Mouse (Mus musculus): Measurements from ENCODE around the gene Glrp1. TPM values are rescaled to one million over a fixed set of nuclear protein-coding genes. Genes with fewer than 3 reads are reported as not detected.

Glrp1 gene
- 0.09 and 0.17 TPM in 2 replicates for polyA plus RNA-seq (2015; fragmentation: Nextera tagmentation; extraction: Ambion mirVana)

DNA sequence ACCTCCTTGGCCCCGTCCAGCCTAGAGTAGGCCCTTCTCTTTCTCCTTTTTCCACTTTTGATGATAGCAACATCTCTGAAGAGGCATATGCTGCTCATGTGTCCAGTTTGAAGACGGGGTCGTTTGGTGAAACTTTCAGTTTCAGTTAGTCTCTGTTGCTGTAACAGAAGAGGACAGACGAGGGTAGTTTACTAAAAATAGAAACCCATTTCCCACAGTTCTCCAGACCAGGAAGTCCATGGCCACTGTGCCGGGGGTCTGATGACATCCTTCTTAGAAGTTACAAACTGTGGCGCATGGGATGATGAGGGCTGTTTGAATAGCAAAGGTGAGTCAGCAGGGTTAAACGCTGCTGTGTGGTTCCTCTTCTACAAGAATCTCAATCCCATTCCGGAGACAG, at the start of gene Glrp1:
Glrp1 (minus strand) TSS at position 278 of the 400 bp plus-strand sequence.
- Histone ChIP-seq H3K4me3 (replicated peaks) (no peak within 1 kb of the TSS; the same call in 1 of the 2 replicates), H3K27ac (no peak within 1 kb of the TSS), H3K36me3 (no peaks in the 10 kb centered on the region), H3K4me1 (replicated peaks) (peaks cover 19% of the 10 kb centered on the region), H3K27me3 (no peaks in the 10 kb centered on the region), H3K9ac (no peak within 1 kb of the TSS; the same call in 1 of the 2 replicates), H3K4me2 (peak within 1 kb of the TSS; percentile 17; the same call in 1 of the 2 replicates), H3K9me3 (replicated peaks) (no peaks in the 10 kb centered on the region)
- DNase-seq (no peak), ATAC-seq (ENCODE audit: low read depth) (peak; percentile 39; the same call in 1 of the 2 replicates)
- 34% methylated on average over 8 of the region's 8 CpGs for WGBS (ENCODE audit: insufficient replicate concordance)

DNA sequence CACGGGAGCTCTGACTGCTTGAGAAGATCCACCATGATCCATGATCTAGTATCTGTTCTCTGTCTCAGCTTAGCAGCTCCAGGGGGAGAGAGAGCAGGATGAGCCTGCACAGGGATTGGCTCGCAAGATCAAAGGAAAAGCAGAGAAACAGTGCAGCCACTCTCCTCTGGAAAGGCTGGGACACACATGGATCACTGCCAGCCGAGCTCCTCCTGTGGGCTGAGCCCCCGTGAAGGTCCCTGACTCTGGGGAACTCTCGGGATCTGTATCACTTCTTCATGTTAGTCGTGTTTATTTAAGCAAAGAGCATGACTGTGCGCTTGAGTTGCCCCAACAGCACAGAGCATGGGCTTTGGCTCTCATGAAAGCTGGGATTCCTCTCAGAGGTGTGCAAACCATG, 49.4 kb upstream of the Glrp1 start:
- no peak overlapping the region for H3K4me2 ChIP-seq

DNA sequence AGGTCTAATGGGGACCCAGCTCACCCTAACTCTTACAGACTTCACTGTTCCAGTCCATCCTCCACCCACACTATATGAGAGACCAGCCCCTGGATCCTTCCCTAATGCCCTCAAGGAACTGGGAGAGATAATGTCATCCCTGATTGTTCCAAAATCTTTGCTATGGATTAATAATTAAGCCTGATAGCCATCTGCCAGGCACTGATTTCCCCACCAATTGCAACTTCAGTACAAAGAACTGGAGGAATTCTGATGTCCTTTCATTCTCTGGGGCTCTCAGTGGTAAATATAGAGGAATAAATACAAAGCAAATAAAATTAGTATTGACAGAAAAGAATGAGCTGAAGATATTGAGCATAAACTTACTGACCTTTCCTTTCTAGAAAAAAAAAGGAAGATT, 48.9 kb upstream of the Glrp1 start:
- H3K4me2 ChIP-seq = no peak overlapping the region
- peaks cover 9% of the 10 kb centered on the region for H3K4me1 ChIP-seq (replicated peaks)
- 0 out of 2 replicates have a peak, but pooled peaks cover 4% of the 10 kb centered on the region for H3K27me3 ChIP-seq
- DNase-seq (no peak), ATAC-seq (ENCODE audit: low read depth) (no peak)
- H3K27ac ChIP-seq = no peak overlapping the region
- no peak overlapping the region for H3K9ac ChIP-seq
- H3K9me3 ChIP-seq (replicated peaks) = no peaks in the 10 kb centered on the region
- no peaks in the 10 kb centered on the region for H3K36me3 ChIP-seq
- H3K4me3 ChIP-seq (replicated peaks) = no peak overlapping the region

More for the DNA sequence above, 49.4 kb upstream of the Glrp1 start:
- Histone ChIP-seq H3K27me3 (0 out of 2 replicates have a peak, but pooled peaks cover 4% of the 10 kb centered on the region), H3K9ac (no peak overlapping the region), H3K36me3 (no peaks in the 10 kb centered on the region), H3K9me3 (replicated peaks) (no peaks in the 10 kb centered on the region), H3K27ac (no peak overlapping the region), H3K4me3 (replicated peaks) (no peak overlapping the region), H3K4me1 (replicated peaks) (peaks cover 5% of the 10 kb centered on the region; the same call in 1 of the 2 replicates)
- ATAC-seq (ENCODE audit: low read depth) (no peak), DNase-seq (no peak)
- 28% methylated on average over 7 of the region's 7 CpGs for WGBS (ENCODE audit: insufficient replicate concordance)

DNA sequence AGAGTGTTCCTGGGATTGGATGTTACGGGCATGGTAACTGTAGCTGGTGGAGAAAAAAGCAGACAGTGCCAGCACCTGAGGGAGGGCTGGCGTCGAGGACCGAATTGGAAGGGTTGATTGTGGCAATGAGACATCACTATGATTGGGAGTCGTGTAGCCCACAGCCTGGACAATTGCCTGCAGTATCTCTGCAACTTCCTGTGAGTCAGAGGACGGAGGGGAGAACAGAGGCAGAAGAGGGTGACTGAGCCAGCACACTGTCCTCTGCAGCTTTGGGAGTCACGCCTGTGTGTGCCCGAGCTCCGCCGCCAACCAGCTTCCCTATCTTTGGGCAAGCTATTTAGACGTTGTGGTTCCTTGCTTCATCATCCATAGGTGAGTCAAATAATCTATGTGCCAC, 46.5 kb upstream of the Glrp1 start:
- DNase-seq = no peak
- Histone ChIP-seq H3K4me2 (no peak overlapping the region), H3K9ac (no peak overlapping the region), H3K4me3 (replicated peaks) (no peak overlapping the region), H3K27me3 (0 out of 2 replicates have a peak, but pooled peaks cover 4% of the 10 kb centered on the region), H3K36me3 (no peaks in the 10 kb centered on the region), H3K27ac (no peak overlapping the region), H3K9me3 (replicated peaks) (no peaks in the 10 kb centered on the region), H3K4me1 (replicated peaks) (peaks cover 18% of the 10 kb centered on the region)
- ATAC-seq (ENCODE audit: low read depth) = no peak
- 63% methylated on average over 11 of the region's 11 CpGs for WGBS (ENCODE audit: insufficient replicate concordance)

DNA sequence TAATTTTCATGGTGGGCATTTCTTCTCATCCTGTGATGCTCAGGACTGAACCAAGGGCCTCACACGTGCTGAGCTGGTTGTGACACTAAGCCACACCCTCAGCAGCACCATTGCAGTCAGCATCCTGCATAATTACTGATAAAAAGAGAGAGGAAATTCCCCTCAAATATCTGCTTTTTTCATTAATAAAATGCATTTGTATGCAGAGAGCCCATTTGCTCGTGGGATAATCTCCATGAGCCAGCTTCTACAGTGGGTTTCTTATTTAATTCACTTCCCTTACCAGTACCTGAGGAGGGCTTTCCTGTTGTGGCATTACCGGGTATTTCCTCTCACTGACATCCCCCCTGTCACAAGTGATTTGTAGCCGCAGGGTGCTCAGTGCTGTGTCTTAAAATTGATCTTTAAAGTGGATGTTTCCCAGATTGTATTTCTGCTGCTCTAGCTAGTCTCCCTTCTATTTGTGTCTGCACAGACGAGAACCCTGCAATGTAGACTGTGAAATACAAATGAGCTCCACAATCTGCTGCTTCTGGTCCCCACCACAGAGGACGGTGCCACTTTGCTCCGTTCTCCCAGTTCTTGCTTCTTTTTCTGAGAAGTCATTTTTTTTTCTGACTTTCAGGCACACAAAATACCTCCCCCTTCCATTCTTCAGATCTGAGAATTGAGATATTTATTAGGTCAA, 43.8 kb upstream of the Glrp1 start:
- Histone ChIP-seq H3K9me3 (replicated peaks) (no peaks in the 10 kb centered on the region), H3K27me3 (0 out of 2 replicates have a peak, but pooled peaks cover 4% of the 10 kb centered on the region), H3K36me3 (no peaks in the 10 kb centered on the region), H3K4me1 (replicated peaks) (peaks cover 25% of the 10 kb centered on the region), H3K4me3 (replicated peaks) (no peak overlapping the region), H3K27ac (no peak overlapping the region), H3K4me2 (no peak overlapping the region), H3K9ac (0 out of 2 replicates have a peak overlapping the region, but pooled peaks have one; percentile 6)
- ATAC-seq (ENCODE audit: low read depth) = 0 out of 2 replicates have a peak, but pooled peaks have one; percentile 55
- DNase-seq = no peak
- 16% methylated on average over 7 of the region's 7 CpGs for WGBS (ENCODE audit: insufficient replicate concordance)

DNA sequence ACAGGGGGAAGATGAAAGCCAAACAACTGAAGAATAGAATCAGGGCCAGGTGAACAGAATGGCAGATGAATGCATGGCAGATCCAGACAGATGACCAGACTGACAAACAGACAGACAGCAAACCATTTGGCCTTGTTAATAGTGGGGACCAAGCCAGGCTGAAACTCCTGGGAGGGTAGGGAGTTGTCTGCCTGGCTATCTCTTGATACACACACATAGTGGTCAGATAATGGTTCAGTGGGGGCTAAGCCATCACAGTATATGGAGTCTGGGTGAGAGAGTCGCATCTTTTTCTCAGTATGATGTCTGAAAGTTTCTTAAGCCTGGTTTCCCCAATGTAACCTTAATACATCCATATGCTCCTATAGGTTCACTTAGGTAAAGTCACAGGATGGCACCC, 39.4 kb upstream of the Glrp1 start:
- no peaks in the 10 kb centered on the region for H3K9me3 ChIP-seq (replicated peaks)
- H3K4me3 ChIP-seq (replicated peaks) = no peak overlapping the region
- H3K27me3 ChIP-seq = no peaks in the 10 kb centered on the region
- ATAC-seq (ENCODE audit: low read depth) (peak; percentile 84), DNase-seq (no peak)
- H3K4me1 ChIP-seq (replicated peaks) = peaks cover 24% of the 10 kb centered on the region
- H3K4me2 ChIP-seq = no peak overlapping the region
- H3K27ac ChIP-seq = no peak overlapping the region; the same call in 1 of the 2 replicates
- no peak overlapping the region for H3K9ac ChIP-seq
- 52% methylated on average over 1 of the region's 1 CpGs for WGBS (ENCODE audit: insufficient replicate concordance)
- no peaks in the 10 kb centered on the region for H3K36me3 ChIP-seq

DNA sequence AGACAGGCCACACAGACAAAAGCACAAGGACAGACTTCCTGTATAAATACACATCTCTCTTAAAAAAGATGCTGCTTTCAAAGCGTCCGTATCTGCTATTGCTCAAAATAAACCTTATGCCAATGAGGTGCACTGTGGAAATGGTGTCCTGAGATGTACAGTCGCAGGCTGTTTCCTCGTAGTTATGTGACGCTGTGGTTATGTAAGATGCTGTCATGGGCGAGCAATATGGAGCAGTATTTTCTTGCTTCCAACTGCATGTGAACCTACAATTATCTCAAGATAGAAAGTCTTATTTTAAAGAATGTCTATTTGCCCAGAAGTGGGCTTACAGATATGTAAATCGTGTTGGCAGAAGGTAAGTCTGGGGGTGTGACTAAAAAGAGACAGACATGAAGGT, 37.3 kb upstream of the Glrp1 start:
- Histone ChIP-seq H3K27me3 (no peaks in the 10 kb centered on the region), H3K4me3 (replicated peaks) (no peak overlapping the region), H3K4me1 (replicated peaks) (peaks cover 10% of the 10 kb centered on the region), H3K9ac (no peak overlapping the region), H3K36me3 (no peaks in the 10 kb centered on the region), H3K27ac (no peak overlapping the region), H3K9me3 (replicated peaks) (no peaks in the 10 kb centered on the region), H3K4me2 (no peak overlapping the region)
- ATAC-seq (ENCODE audit: low read depth) (no peak), DNase-seq (no peak)
- WGBS (ENCODE audit: insufficient replicate concordance) = 64% methylated on average over 7 of the region's 7 CpGs

DNA sequence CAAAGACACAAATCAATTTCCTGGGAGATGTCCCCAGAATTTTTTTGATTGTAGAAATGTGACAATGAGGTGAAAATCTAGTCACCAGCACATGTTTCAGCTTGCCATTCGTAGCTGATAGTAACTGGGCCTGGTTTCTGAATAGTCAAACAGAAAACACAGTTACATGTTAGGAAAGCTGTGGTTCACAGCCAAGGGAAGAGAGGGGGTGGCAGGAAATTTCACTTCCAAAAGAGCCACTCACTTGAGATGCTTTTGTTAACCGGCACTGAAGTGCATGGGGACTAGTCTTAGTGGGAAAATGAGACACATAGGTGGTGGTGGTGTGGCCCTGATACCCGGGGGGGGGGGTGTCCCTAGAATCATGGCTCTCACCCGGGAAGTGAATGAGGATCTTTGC, 33.7 kb upstream of the Glrp1 start:
- no peaks in the 10 kb centered on the region for H3K9me3 ChIP-seq (replicated peaks)
- no peaks in the 10 kb centered on the region for H3K27me3 ChIP-seq
- H3K4me1 ChIP-seq (replicated peaks) = 0 out of 2 replicates have a peak, but pooled peaks cover 4% of the 10 kb centered on the region
- H3K4me3 ChIP-seq (replicated peaks) = no peak overlapping the region
- no peak overlapping the region for H3K4me2 ChIP-seq
- H3K9ac ChIP-seq = no peak overlapping the region
- ATAC-seq (ENCODE audit: low read depth) = no peak
- no peaks in the 10 kb centered on the region for H3K36me3 ChIP-seq
- H3K27ac ChIP-seq = no peak overlapping the region
- no peak for DNase-seq
- WGBS (ENCODE audit: insufficient replicate concordance) = 40% methylated on average over 4 of the region's 4 CpGs

DNA sequence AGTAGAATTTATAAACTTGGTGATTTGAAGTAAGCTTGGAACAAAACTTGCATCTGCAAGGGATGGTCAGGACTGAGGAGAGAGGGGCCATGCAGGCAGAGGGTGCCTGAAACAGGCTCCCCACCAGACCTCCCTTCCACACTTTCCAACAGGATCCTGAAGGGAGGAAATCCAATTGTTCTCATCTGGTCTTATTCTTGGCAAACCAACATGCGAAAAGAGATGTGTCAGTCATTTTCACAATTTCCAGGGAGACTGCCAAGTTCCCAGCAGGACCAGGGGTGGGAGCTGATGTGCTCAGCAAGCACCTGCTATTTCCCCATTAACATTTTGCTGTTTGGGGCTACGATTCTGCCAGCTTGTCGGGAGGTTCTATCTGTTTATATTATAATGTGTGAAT, 30.0 kb upstream of the Glrp1 start:
- no peak for DNase-seq
- H3K27ac ChIP-seq = no peak overlapping the region

DNA sequence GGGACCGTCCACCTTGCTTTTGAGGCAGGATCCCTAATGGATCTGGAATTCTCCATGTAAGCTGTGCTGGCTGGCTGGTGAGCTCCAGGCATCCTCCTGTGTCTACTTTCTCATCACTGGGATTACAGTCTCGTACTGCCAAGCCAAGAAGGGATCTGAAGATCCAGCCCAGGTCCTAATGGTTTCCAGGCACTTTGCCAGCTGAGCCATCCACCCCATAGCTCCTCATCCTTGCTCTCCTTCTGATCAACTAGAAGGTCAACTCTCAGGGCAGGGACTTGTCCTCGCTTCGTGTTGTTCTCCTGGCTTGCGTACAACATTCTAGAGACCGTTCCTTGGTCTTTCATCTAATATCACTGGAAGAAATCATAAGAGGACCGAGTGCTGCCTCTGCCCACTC, 29.4 kb upstream of the Glrp1 start:
- Histone ChIP-seq H3K4me2 (no peak overlapping the region), H3K27ac (no peak overlapping the region), H3K27me3 (no peaks in the 10 kb centered on the region), H3K4me3 (replicated peaks) (no peak overlapping the region), H3K9ac (no peak overlapping the region), H3K36me3 (no peaks in the 10 kb centered on the region), H3K4me1 (replicated peaks) (peaks cover 12% of the 10 kb centered on the region), H3K9me3 (replicated peaks) (no peaks in the 10 kb centered on the region)
- WGBS (ENCODE audit: insufficient replicate concordance) = 70% methylated on average over 7 of the region's 7 CpGs
- no peak for ATAC-seq (ENCODE audit: low read depth)
- DNase-seq = no peak

More for the DNA sequence above, 30.0 kb upstream of the Glrp1 start:
- H3K9me3 ChIP-seq (replicated peaks) = no peaks in the 10 kb centered on the region
- H3K4me1 ChIP-seq (replicated peaks) = peaks cover 12% of the 10 kb centered on the region
- no peak overlapping the region for H3K4me2 ChIP-seq
- WGBS (ENCODE audit: insufficient replicate concordance) = 60% methylated on average over 3 of the region's 3 CpGs
- H3K4me3 ChIP-seq (replicated peaks) = no peak overlapping the region
- ATAC-seq (ENCODE audit: low read depth) = no peak
- H3K36me3 ChIP-seq = no peaks in the 10 kb centered on the region
- no peaks in the 10 kb centered on the region for H3K27me3 ChIP-seq
- no peak overlapping the region for H3K9ac ChIP-seq

DNA sequence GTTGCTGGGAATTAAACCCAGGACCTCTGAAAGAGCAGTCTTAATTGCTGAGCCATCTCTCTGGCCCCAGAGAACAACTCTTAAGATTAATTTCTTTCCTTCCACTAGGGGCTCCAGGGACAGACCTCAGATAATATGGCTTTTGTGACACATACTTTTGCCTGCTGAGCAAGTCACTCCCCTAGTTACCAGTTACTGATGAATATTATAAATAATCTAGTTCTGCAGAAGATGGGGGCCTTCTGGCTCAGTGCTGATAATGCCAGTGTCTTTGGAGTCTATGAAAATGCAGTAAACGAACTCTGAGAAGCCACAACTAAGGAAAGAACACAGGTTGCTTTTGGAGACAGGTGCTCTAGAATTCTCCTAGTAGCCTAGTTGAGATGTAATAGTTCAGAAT, 26.4 kb upstream of the Glrp1 start:
- 22% methylated on average over 1 of the region's 1 CpGs for WGBS (ENCODE audit: insufficient replicate concordance)
- Histone ChIP-seq H3K9me3 (replicated peaks) (no peaks in the 10 kb centered on the region), H3K36me3 (no peaks in the 10 kb centered on the region), H3K4me3 (replicated peaks) (no peak overlapping the region), H3K27ac (no peak overlapping the region), H3K9ac (no peak overlapping the region), H3K4me1 (replicated peaks) (peaks cover 12% of the 10 kb centered on the region), H3K27me3 (0 out of 2 replicates have a peak, but pooled peaks cover 2% of the 10 kb centered on the region), H3K4me2 (no peak overlapping the region)
- DNase-seq (no peak), ATAC-seq (ENCODE audit: low read depth) (peak; percentile 79)

DNA sequence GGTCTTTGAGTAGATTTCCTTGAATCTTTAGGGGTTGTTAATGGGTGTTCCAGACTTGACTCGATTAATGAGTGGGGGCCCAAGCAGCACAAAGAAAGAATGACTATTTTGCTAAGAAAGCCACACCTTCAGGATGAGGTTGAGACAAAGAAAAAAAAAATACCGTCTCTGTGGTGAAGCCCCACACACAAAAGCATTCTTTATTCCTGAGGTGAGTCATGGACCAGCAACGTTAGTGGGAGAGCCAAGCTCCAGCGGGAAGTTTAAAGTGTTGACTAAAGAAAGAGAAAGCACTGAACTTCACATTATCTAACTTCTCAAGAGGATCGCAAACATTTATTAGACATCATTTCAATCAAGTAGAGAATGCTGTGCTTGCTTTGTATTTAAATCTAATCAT, 24.2 kb upstream of the Glrp1 start:
- Histone ChIP-seq H3K27me3 (0 out of 2 replicates have a peak, but pooled peaks cover 4% of the 10 kb centered on the region), H3K9me3 (replicated peaks) (no peaks in the 10 kb centered on the region)
- WGBS (ENCODE audit: insufficient replicate concordance) = 59% methylated on average over 5 of the region's 5 CpGs

More for the DNA sequence above, 24.2 kb upstream of the Glrp1 start:
- no peak overlapping the region for H3K4me2 ChIP-seq
- ATAC-seq (ENCODE audit: low read depth) (no peak), DNase-seq (no peak)
- H3K4me3 ChIP-seq (replicated peaks) = no peak overlapping the region
- H3K4me1 ChIP-seq (replicated peaks) = peaks cover 12% of the 10 kb centered on the region
- no peak overlapping the region for H3K27ac ChIP-seq
- H3K9ac ChIP-seq = no peak overlapping the region
- no peaks in the 10 kb centered on the region for H3K36me3 ChIP-seq

All from liver, embryonic 13.5 days (tissue).